Mouse (Mus musculus) cerebellum, adult 11-12 months (tissue): ENCODE data around the gene Cyld.
A peak's percentile ranks its signal among the peaks of the same experiment; 100 is the strongest.
"Not testable (repeated sequence)": the region's sequence is repeated elsewhere in the genome, so short reads cannot be mapped to it uniquely, and the experiment has no call there.

Source experiments
- DNase-seq: peaks from one replicate; pipeline ENCODE4 v3.0.0; 2022

Cyld gene

GRCm38 (mm10) chr8:88696721-88697641 is at the start of gene Cyld:
TSS of gene Cyld (plus strand) at chr8:88697028.
- peak; percentile 99 for DNase-seq

GRCm38 (mm10) chr8:88648322-88648721 is 48.5 kb upstream of the Cyld start:
- DNase-seq, result no peak

GRCm38 (mm10) chr8:88650016-88650708 is 46.7 kb upstream of the Cyld start:
- DNase-seq, result no peak

- not testable (repeated sequence) for DNase-seq
Observed at GRCm38 (mm10) chr8:88651122-88651521, 45.7 kb upstream of the Cyld start.

- no peak for DNase-seq
Observed at GRCm38 (mm10) chr8:88655334-88655733, 41.5 kb upstream of the Cyld start.

- no peak for DNase-seq
Observed at GRCm38 (mm10) chr8:88659873-88660272, 37.0 kb upstream of the Cyld start.

GRCm38 (mm10) chr8:88662401-88662821 is 34.4 kb upstream of the Cyld start:
- DNase-seq, result no peak

- no peak for DNase-seq
Observed at GRCm38 (mm10) chr8:88664121-88664520, 32.7 kb upstream of the Cyld start.

- DNase-seq, result peak; percentile 73
Observed at GRCm38 (mm10) chr8:88664947-88665346, 31.9 kb upstream of the Cyld start.

GRCm38 (mm10) chr8:88666435-88666834 is 30.4 kb upstream of the Cyld start:
- DNase-seq, result no peak

GRCm38 (mm10) chr8:88668400-88669086 is 28.3 kb upstream of the Cyld start:
- no peak for DNase-seq

- DNase-seq, result no peak
Observed at GRCm38 (mm10) chr8:88670782-88671181, 26.0 kb upstream of the Cyld start.

GRCm38 (mm10) chr8:88671575-88671974 is 25.3 kb upstream of the Cyld start:
- no peak for DNase-seq

GRCm38 (mm10) chr8:88673859-88674258 is 23.0 kb upstream of the Cyld start:
- no peak for DNase-seq

GRCm38 (mm10) chr8:88675372-88676165 is 21.3 kb upstream of the Cyld start:
- DNase-seq, result no peak

- no peak for DNase-seq
Observed at GRCm38 (mm10) chr8:88677071-88677470, 19.8 kb upstream of the Cyld start.

GRCm38 (mm10) chr8:88680566-88680965 is 16.3 kb upstream of the Cyld start:
- DNase-seq, result no peak

GRCm38 (mm10) chr8:88681046-88681445 is 15.8 kb upstream of the Cyld start:
- no peak for DNase-seq

- DNase-seq, result no peak
Observed at GRCm38 (mm10) chr8:88683656-88684289, 13.1 kb upstream of the Cyld start.

GRCm38 (mm10) chr8:88686226-88686905 is 10.5 kb upstream of the Cyld start:
- DNase-seq, result no peak

GRCm38 (mm10) chr8:88686906-88687235 is 10.0 kb upstream of the Cyld start:
- DNase-seq, result peak; percentile 0

GRCm38 (mm10) chr8:88689151-88689550 is 7.7 kb upstream of the Cyld start:
- DNase-seq, result no peak
